Mouse (Mus musculus): ENCODE data around the gene Ccdc63.

Gene Ccdc63

DNA sequence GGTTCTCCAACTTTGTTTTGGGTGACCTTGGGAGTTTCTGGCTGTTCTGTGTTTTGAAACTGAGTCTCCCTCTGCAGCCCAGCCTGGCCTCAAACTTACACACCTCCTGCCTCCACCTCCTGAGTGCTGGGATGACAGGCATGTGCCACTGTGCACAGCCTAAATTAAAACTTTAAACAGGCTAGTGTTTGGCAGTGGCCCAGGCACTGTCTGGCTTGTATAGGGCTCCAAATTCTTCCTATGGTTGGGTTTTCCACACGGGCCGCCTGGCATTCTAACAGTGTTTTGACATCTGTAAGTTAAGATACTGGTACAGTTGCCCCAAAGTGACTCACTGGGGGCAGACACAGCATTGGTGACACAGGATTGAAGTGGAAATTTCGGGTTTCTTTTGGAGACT lies 54.5 kb downstream of the Ccdc63 start:
- DNase-seq (ENCODE audit: low spot score in 2 of 2): no peak

DNA sequence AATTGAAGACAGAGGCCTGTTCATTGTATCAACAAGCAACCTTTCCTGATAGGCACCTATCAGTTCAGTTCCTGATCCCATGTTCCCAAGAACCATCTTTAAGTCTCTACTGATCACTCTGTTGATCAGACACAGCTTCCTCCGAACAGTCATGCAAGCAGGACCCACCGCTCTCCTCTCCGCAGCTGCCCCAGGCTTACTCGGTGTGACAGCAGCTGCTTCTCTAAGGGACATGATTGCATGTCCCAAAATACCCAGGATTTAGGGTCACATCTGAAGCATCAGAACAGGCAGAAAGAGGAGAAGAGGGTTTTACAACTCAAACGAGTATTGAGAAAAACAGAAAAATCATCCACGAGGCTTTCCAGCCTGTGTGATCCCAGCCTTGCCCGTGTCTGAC lies 55.3 kb downstream of the Ccdc63 start:
- no peak for DNase-seq (ENCODE audit: low spot score in 2 of 2)

DNA sequence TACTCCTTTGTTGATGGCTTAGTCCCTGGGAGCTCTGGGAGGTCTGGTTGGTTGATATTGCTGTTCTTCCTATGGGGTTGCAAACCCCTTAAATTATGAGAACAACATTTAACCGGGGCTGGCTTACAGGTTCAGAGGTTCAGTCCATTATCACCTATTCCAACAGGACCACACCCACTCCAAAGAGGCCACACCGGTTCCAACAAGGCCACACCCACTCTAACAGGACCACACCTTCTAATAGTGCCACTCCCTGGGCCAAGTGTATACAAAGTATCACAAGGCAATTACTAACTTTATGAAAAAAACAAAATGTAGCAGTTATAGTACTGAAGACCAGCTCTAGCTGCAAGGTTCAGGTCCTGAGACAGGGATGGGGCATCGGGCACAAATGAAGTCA lies 56.2 kb downstream of the Ccdc63 start:
- DNase-seq (ENCODE audit: low spot score in 2 of 2): no peak

DNA sequence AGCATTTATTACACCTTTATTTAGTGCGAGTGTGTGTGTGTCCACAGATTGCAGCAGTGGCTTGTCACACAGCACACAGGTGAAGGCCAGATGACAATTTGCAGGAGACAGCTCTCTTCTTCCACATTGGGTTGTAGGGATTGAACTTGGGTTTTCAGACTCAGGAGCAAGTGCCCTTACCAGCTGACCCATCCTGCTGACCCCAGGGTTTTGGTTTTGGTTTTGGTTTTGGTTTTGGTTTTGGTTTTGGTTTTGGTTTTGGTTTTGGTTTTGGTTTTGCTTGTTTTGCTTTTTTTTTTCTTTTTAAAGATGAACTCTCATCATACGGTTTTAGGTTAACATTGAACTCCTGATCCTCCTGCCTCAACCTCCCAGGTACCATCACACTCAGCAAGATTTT lies 57.3 kb downstream of the Ccdc63 start:
- no peak for DNase-seq (ENCODE audit: low spot score in 2 of 2)

DNA sequence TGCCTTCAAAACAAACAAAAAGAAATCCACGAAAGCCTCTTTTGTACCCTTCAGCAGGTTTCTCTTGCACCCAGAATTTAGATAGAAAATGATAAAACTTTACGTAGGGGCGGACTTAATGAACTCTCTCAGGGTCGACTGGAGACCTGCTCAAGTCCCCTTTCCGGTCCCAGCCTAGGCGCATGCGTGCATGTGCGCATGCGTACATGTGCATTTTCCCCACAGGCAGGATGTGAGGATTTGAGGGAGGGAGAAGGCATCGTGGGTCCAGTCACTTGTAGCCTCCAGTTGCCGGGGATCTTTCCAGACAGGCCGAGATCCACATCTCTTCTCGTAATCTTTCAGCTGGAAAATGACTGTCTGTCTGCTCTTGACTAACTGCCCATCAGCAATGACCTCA lies 59.2 kb downstream of the Ccdc63 start:
- DNase-seq (ENCODE audit: low spot score in 2 of 2): no peak

DNA sequence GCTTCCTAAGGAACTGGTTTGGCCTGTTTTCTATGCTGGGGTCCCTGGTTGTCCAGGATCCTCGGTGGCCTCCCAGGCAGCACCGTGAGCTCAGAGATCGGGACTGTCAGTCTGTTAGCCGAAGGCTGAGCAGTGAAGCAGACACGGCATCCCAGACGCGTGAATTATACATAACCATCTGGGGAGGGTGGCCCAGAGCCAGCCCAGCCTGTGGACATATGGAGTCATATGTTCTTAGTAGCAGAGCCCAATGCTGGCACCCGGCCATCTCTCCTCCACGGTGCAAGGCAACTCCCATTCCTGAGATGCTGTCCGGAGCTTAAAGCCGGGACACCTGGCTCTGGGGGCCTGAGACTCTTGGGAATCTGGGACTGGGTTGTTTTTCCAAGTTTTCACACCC lies 59.7 kb downstream of the Ccdc63 start:
- DNase-seq (ENCODE audit: low spot score in 2 of 2): peak; percentile 75 to 82

DNA sequence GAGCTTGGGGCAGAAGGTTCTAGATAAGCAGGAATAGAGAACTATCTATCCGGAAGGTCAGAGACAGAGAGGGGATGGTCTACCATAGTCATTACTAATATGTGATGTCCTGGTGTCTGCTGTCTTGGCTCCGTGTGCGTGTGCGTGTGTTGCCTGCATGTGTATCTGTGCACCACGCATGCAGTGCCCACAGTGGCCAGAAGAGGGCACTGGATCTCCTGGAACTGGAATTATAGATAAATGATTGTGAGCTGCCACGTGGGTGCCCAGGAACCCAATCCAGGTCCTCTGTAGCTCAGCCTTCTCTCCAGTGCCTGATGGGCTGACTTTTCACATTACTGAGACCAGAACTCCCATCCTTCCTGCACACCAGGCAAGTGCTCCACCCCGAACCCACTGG lies 60.8 kb downstream of the Ccdc63 start:
- DNase-seq (ENCODE audit: low spot score in 2 of 2): no peak

DNA sequence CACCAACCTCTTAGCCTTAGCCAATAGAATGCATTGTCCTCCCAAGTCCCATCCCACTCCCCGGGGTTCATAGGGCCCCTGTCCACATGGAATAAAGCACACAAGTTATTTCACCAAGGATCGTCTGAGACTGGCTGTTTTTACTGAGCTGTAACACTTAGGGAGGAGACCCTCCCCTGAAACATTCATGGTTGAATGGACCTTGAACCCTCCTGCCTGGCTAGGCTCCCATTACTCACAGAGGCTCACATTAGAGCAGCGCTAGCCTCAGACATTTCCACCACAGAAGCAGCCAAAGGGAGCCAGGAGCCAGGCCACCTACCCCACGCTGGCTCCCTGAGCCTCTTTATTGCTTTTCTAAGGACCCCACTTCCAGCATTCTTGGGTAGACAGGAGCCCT lies 63.4 kb downstream of the Ccdc63 start:
- no peak for DNase-seq (ENCODE audit: low spot score in 2 of 2)

DNA sequence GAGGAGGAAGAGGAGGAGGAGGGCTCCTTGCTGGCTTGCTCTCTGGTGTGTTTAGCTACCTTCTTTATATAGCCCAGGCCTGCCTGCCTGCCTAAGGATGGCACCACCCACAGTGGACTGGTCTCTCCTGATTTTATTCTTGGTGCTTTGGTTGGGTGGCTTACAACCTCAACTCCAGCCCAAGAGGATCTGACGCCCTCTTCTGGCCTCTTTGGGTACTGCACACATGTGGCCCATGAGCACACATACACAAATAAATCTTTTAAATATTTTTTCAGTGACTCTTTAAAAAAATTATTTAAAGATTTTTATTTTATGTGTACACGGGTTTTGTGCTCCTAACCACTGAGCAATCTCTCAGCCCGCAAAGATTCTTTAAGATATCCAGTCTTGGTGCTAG lies 64.9 kb downstream of the Ccdc63 start:
- no peak for DNase-seq (ENCODE audit: low spot score in 2 of 2)

DNA sequence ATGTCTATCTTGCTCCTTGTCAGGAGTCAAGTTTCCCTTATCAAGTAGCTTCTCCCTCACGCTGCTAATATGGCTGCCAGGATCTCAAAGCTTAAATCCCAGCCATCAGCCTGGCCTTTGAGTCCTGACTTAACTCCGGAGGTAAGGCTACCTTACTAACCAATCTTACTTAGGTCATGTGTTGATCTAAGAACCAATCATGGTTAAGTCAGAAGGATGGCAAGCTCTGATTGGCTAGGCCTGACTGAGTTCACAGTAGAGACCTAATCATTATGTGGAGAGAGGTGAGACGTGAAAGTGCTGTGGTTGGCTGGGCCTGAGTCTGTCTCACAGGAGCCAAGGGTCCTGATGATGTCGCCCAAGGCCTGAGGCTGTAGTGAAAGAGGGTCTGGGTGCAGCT lies 68.6 kb downstream of the Ccdc63 start:
- no peak for DNase-seq (ENCODE audit: low spot score in 2 of 2)

DNA sequence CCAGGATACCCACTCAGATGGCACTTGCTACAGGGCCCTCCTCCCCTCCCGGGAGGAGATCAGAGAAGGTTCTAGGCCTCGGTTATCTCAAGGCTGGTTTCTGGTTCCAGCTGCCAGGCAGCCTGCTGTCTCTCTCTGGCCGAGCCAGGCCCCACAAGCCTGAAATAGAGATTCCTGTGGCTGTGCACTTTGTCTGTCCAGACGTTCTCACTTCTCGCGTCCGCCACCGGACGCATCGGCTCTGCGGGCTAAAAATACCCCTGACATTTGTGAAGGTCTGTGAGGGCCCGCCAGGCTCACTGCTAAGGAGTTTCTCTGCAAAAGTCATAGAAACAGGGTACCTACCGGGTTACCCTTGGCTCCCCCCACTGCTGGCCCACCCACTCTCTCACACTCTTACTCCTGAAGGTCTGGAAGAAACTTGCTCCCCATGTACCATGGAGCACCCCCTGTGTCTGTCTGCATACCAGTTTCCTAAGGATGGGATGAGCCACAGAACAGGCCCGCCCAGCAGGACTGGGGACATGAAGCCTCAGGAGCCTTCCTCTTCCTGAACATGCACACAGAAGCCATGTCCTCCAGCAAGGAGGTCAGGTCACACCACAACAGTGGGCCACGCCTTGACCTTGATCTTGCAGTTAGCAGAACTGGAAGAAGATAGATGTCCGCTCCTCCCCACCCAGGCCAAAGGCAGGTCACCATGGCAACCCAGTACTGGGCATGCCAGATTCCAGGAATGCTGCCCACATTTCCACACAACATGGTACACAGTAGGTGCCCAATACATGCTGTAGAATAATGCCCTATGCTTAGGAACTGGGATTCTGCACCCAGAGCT lies 69.4 kb downstream of the Ccdc63 start:
- no peak for DNase-seq (ENCODE audit: low spot score in 2 of 2)

DNA sequence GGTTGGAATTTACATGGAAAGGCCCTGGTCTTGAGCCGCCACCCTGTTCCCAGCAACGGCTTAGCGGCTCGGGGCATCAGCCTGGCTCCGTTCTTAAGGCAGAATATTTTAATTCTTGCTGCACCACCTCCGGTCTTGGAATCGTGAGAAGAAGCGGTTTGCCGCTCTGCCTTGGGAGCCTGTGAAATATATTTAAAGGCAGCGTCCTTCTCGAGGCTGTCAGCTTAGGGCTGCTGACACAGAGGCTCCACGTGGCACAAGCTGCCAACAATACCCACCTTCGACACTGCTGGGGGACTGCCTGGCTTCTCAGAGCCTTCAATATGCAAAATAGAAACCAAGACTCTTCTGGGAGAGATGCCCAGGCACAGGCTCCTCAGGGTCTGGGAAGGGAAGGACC lies 72.1 kb downstream of the Ccdc63 start:
- no peak for DNase-seq (ENCODE audit: low spot score in 2 of 2)

DNA sequence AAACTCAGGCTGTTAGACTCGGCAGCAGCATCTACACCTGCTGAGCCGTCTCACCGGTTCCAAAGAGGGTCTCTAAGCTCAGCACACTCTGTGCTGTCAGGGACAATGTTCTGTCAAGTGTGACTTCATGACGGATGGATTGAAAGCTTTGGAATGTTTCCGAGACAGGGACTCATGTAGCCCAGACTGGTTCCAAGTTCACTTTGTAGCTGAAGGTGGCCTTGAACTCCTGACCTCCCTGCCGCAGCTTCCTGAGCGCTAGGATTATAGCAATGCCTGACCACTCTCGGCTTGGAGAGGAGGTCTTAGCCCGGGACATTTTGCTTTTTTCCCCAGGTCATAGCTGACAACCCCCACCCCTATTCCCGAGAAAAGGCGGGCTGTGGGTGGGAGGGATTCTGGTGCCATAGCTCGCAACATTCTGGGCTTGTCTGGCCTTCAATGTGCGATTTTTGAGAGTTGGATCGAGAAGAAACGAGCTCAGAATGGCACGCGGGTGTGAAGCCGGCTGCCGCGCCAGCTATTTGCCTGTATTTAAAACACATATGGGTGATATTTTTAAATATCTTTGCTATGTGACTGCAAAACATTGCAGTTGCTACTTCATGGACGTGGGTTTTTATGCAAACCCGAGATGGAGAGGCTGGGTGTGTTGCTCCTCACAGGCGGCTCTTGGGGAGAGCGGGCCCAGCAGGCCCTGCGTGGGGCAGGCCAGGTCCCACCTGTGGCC lies 77.3 kb downstream of the Ccdc63 start:
- peak in 1 of 2 experiments; percentile 46 for DNase-seq (ENCODE audit: low spot score in 2 of 2)

DNA sequence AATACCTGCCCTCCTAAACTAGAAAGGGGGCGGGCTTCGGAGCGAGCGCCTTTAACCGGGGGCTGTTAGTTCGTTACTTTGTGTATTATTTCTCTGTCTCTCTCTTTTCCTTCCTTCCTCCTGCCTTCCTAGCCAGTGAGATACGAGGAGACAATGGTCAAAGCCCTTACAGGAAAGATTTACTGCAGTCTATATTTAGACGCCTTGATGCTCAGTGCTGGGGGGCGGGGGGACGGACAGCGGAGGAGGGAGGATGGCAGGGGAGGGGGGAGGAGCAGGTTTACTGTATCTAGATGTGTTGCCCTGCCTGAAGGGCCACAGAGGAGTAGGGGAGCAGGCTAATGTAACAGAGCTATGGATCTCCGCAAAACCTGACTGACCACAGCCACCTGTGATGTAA lies 78.1 kb downstream of the Ccdc63 start:
- no peak for DNase-seq (ENCODE audit: low spot score in 2 of 2)

DNA sequence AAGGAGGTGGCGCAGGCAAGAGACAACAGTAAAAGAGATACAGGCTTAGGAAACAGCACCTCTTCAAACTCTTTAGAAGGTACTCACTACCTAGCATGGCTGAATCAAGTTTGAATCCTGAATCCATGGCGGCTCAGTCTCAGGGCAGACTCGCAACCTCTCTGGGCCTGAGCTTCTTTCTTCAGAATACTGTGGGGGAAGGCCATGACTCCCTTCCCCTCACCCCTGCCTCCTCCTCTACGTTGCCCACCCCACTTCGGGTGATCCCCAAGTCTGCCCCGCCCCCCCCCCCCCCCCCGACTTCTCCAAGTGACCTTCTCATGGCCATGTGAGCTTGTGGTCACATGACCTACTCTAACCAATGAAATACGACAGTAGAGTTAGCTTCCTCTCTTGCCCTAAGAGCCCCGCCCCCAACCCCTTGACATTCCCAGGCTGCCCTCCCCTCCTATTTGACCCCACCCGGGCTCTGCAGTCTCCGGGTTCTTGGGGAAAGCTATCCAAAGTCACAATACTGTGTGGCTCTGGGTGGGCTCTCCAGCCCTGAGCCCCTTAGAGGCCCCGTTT lies 79.8 kb downstream of the Ccdc63 start:
- no peak for DNase-seq (ENCODE audit: low spot score in 2 of 2)

DNA sequence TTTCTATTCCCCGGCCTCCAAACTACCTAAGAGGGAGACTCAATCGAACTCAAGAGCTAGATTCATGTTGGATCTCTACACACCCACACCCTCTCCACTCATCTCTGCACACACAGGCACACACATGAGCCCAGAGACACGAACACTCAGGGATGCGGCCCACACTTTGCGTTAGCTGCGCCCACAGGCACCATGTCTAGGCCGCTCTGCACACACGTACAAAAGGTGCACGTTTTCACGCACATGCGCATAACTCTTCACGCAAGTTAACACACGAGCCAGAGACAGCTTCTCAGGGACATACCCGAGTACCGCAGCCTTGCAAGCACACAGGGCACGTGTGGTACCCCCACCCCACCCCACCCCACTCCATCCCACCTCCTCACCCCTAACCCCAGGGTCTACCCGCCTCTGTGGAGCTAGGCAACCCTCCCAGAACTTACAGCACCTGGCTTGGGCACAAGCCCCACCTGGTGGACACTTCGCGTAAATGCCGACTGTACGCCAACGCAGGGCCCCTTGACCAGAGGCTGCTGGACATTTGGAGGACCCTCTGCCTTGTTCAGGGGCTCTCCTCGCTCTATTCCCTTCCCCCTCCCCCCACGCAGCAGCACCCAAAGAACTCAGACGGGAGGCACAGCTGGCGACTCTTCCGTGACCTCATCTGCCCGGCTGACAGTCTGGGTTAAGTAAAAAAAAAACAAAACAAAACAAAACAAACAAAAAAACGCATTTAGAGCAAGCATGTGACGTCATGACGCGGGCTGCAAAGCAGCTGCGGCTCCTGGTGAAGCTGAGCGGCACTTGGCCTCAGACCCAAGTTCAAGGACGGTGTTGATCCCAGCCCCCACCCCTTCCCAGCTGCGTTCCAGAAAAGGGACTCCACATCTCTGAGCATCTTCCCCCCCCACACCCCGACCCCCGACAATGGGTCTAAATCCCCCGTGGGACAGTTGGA lies 81.3 kb downstream of the Ccdc63 start:
- peak in 1 of 2 experiments; percentile 53 for DNase-seq (ENCODE audit: low spot score in 2 of 2)
